Mouse (Mus musculus) adrenal gland, postnatal 4 days (tissue): ENCODE results near the gene Mmp9. TPM values are rescaled to one million over a fixed set of nuclear protein-coding genes. Genes with fewer than 3 reads are reported as not detected.

Source experiments
- DNase-seq, 2 experiments: peaks; one replicate each; pipeline ENCODE4 v3.0.0; 2021 to 2022; ENCODE audit warnings: low spot score in 2 of 2, mixed read lengths in 2 of 2
- total RNA-seq, 2 experiments: library from RNA; stranded (reverse); gene quantifications; 2 replicates each; pipeline ENCODE4 v1.2.3; 2021

The Mmp9 gene
- total RNA-seq, 2 experiments from 2014 or later: 3.4 to 5.7 TPM

GRCm38 (mm10) chr2:164912151-164912550 lies 28.4 kb upstream of the Mmp9 start:
- DNase-seq: no peak

DNA sequence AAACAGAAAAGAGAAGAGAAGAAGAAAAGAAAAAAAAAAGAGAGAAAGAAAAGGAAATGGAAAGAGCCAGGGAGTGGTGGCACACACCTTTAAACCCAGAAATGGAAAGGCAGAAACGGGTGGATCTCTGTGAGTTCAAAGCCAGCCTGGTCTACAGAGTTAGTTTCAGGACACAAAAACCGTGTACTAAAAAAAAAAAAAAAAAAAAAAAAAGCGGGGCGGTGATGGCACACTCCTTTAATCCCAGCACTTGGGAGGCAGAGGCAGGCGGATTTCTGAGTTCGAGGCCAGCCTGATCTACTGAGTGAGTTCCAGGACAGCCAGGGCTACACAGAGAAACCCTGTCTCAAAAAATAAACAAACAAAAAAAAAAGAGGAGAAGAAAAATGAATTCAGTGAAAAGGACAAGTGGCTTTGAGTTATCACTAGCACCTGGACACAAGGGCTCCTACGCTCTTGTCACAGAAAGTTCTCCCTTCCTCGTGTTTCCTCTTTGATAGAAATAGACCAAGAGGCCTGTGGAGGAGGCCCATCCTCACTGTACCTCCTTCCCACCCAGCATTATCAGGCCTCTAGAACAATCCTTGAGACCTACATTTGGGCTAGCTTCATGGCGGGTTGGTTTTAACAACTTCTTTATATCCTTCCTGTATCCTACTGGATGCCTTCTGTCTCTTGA lies 27.7 kb upstream of the Mmp9 start:
- DNase-seq: no peak

- no peak for DNase-seq
These were observed 27.2 kb upstream of the Mmp9 start for GRCm38 (mm10) chr2:164913428-164913786.

DNA sequence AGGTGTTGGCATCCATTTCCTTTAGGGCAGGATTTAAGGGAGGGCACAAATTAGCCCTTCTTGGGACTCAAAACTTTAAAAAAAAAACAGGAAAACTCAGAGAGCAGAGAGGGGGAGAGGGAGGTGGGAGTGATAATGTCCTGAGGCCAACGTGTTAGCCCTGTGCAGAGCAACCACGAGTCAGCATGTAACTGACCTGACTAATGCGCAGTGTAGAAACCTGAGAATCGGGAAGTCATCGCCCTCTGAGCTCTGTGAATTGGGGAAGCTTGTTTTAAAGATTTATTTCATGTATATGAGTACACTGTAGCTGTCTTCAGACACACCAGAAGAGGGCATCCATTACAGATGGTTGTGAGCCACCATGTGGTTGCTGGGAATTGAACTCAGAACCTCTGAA lies 23.8 kb upstream of the Mmp9 start:
- DNase-seq: no peak

GRCm38 (mm10) chr2:164917371-164917770 lies 23.2 kb upstream of the Mmp9 start:
- DNase-seq: no peak

GRCm38 (mm10) chr2:164918325-164918724 lies 22.3 kb upstream of the Mmp9 start:
- DNase-seq: no peak

- no peak for DNase-seq
These were observed 18.6 kb upstream of the Mmp9 start for GRCm38 (mm10) chr2:164921984-164922383.

- no peak for DNase-seq
These were observed 17.3 kb upstream of the Mmp9 start for GRCm38 (mm10) chr2:164923291-164923690.

GRCm38 (mm10) chr2:164924100-164924857 lies 16.3 kb upstream of the Mmp9 start:
- peak; percentile 60 to 74 for DNase-seq

GRCm38 (mm10) chr2:164930706-164931581 lies 9.6 kb upstream of the Mmp9 start:
- no peak for DNase-seq

DNA sequence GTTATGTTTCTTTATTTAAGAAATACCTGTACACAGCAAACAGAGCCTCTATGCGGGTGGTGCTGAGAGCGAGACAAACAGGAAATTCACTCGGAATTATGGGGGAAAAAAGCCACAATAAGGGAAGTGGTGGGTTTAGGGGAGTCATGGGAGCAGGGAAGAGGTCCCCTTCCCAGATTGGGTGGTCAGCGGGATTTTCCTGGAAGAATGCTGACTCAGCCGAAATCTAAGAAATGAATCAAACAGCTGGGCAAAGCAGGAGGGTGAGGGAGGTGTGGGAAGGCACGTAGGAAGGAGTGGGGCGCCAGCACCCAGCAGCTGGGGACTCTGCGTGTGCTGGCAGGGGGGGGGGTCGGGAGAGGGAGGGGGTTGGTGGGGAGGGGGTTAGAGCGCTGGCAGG lies 7.0 kb upstream of the Mmp9 start:
- DNase-seq: no peak

DNA sequence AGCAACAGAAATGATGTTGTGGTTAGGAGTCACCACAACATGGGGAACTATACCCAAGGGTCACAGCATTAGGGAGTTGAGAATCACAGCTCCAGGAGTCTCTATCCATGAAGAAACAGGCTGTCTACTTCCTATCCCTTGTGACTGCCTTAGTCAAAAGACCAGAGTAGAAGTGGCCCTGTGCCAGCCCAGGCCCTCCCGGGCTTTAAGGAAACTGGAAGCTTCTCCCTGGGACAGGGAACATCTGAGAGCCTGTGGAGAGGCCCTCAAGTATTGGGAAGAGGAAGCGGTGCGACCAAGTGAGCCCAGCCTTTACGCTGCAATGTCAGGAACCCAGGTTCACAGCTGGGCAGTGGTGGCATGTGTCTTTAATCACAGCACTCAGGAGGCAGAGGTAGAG lies 4.6 kb upstream of the Mmp9 start:
- no peak for DNase-seq

- DNase-seq: no peak
These were observed 2.2 kb upstream of the Mmp9 start for GRCm38 (mm10) chr2:164938146-164939091.

GRCm38 (mm10) chr2:164939106-164939505 lies 1.5 kb upstream of the Mmp9 start:
- DNase-seq: no peak

DNA sequence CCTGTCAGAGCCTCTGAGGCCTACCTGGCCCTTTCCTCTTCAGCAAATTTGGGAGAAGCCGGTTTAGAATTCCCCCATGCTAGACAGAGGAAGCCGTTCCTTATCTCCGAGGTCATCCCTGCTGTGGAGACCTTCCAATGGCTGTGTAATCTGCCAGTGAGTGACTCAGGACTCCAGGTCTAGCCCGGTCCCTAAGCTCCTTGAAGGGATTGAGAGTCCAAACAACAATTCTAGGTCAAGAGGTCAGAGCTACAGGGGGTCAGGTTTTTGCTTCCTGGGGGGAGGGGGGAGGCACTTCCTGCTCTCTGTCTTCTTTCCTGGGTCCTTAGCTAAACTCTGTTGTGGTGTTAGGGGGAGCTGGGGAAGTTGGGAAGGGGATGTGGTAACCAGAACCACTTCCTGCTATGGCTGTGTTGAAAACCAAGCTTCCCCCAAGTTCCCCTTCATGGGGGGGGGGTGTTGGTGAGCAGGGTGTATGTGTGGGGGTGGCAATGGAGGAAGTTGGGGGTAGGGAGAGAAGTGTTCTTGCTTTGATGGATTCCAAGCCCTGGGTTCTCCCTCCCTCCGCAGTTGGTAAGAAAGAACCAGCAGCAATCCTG lies 2.2 kb downstream of the Mmp9 start:
- no peak for DNase-seq

- DNase-seq: no peak
These were observed 6.9 kb downstream of the Mmp9 start for GRCm38 (mm10) chr2:164947506-164947905.

- DNase-seq: no peak
These were observed 7.3 kb downstream of the Mmp9 start for GRCm38 (mm10) chr2:164947930-164948329.

GRCm38 (mm10) chr2:164948962-164949361 lies 8.4 kb downstream of the Mmp9 start:
- DNase-seq: no peak

DNA sequence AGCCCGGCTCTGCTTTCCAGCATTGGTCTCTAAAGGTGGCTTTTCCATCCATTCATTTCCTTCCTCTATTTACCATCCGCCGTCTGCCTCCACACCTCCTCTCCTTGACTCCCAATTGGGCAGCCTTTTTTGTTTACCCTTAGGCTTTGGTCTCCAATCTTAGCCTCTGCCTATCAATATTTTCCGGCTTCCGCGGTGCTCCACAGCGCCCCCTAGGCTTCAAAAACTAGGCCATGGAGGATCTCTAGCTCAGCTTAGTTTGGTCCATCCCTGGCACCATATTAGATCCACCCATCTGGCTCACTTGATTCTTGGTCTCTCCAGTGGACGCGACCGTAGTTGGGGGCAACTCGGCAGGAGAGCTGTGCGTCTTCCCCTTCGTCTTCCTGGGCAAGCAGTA lies 9.9 kb downstream of the Mmp9 start:
- DNase-seq: no peak

- DNase-seq: no peak
These were observed 11.2 kb downstream of the Mmp9 start for GRCm38 (mm10) chr2:164951745-164952144.
